Mouse (Mus musculus) frontal cortex, postnatal 10 days (tissue): ENCODE measurements around the gene Hoxc4.

Source experiments
- DNase-seq, 2 experiments: peaks; one replicate each; pipeline ENCODE4 v3.0.0; 2022; ENCODE audit warnings: low spot score in 2 of 2, mixed read lengths in 1 of 2

Hoxc4 gene

DNA sequence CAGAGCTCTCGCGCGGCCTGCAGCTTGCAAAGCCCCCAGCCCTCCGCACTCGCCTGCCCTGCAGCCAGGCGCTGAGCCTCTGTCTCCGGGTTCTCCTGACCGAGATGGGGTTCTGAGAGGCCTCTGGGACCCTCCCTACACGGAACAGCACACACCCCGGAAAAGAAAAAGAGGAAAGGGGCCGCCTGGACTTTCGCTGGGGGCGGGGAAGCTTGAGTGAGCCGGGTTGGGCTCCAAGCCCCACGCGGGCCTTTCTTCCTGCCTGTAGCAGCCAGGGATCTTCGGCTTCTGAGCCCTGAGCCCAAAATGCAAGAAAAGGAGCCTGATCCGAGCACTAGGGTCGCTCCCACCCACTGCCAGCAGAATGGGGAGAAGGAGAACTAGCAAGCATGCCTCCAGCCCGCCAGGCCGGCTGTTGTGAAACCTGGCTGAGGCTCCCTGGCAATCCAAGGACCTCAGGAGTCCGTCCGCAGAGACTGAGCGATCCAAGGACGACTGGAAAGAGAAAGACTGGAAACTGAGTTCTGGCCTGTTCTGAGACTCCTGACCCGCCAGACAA, 6.7 kb upstream of the Hoxc4 start:
- DNase-seq, result no peak

DNA sequence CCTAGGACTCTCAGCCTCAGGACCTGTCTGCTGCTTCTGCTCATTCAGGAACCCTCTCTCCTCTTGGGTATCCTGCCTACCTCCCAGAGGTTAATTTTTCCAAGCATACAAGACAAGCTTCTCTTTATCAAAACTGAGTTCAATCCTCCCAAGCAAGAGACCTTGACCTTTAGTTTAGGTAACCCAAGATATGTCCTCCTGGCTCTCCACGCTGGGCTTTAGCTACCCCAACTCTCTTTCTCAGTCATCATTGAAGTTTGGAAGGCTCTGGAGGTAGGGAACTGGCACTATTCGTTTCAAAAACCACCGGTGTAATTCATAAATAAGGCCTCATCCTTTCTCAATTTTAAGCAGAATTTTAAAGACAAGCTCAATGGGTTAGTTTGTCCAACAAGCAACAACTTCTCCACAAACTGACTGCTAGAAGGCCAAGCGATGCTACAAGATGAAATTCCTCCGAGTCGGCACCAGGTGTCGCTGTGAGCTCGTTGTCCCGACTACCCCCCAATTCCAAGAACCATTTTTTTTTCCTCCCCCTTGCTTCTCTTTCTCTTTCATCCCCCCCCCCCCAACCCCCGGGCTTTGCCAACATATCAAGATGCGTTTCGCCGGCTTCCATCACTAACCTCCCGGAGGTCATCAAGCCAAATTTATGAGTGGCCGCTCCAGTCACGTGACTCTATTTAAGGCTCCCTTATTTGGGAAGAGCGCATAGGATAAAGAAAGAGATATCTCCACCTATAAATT, 5.3 kb upstream of the Hoxc4 start:
- no peak for DNase-seq

DNA sequence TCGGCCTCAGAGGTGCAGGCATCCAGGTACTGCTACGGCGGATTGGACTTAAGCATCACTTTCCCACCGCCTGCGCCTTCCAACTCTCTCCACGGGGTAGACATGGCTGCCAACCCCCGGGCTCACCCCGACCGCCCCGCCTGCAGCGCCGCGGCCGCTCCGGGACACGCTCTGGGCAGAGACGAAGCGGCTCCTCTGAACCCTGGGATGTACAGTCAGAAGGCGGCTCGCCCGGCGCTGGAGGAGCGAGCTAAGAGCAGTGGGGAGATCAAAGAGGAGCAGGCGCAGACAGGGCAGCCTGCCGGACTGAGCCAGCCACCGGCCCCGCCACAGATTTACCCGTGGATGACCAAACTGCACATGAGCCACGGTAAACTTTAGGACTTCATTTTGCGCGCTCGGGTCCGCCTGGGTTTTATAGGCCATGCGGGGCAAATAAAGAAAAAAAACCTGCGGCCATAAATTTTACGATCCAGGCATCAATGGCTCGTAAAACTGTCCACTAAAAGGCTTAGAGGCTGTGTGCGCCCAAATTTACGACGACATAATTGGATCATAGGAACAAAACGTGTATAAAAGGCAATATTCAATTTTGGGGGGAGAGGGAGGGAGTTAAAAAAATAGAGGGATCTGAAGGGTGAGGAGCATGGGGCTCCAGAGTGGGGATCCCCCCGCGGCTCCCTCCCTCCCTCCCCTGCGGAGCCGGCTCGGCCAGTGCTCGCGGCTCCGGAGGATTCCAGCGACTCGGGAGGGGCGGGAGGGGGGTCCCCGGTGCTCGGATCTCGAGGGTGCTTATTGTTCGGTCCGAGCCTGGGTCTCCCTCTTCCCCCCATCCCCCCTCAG, 4.3 kb upstream of the Hoxc4 start:
- no peak for DNase-seq

DNA sequence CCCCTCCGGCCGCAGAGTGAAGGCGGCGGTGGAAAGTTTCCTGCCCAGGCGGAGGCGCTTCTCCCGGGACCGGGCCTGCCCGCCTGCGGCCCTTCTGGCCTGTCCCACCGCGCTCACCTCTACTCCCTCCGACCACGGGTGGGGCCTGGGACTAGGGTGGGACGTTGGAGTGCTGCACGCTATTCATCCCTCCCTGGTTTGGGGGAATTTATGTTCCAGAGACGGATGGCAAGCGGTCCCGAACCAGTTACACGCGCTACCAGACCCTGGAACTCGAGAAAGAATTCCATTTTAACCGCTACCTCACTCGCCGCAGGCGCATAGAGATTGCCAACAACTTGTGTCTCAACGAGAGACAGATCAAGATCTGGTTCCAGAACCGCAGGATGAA, 3.7 kb upstream of the Hoxc4 start:
- no peak for DNase-seq

- no peak for DNase-seq
Measured at GRCm38 (mm10) chr15:103015406-103016166, 3.1 kb upstream of the Hoxc4 start.

- no peak for DNase-seq
Measured at GRCm38 (mm10) chr15:103020899-103021418, 2.2 kb downstream of the Hoxc4 start.

DNA sequence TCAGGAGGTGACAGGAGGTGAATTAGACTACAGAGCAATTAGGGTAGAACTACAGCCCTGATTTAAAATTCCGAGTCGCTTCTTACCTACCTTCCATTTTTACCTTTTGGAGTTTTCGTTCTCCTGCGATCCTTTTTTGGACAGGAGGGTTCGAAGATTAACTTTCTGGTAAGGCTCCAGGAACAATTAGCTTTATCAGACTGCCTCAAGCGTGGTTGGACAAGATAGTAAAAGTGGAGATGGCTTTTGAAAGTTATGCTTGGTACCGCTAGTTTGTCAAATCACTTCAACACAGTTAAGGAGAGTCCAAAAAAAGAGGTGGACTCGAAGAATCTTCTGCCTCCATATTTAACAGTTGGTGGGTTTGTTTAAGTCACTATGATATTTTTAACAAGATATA, 2.8 kb downstream of the Hoxc4 start:
- no peak for DNase-seq

GRCm38 (mm10) chr15:103024131-103024530, 5.4 kb downstream of the Hoxc4 start:
- no peak for DNase-seq

DNA sequence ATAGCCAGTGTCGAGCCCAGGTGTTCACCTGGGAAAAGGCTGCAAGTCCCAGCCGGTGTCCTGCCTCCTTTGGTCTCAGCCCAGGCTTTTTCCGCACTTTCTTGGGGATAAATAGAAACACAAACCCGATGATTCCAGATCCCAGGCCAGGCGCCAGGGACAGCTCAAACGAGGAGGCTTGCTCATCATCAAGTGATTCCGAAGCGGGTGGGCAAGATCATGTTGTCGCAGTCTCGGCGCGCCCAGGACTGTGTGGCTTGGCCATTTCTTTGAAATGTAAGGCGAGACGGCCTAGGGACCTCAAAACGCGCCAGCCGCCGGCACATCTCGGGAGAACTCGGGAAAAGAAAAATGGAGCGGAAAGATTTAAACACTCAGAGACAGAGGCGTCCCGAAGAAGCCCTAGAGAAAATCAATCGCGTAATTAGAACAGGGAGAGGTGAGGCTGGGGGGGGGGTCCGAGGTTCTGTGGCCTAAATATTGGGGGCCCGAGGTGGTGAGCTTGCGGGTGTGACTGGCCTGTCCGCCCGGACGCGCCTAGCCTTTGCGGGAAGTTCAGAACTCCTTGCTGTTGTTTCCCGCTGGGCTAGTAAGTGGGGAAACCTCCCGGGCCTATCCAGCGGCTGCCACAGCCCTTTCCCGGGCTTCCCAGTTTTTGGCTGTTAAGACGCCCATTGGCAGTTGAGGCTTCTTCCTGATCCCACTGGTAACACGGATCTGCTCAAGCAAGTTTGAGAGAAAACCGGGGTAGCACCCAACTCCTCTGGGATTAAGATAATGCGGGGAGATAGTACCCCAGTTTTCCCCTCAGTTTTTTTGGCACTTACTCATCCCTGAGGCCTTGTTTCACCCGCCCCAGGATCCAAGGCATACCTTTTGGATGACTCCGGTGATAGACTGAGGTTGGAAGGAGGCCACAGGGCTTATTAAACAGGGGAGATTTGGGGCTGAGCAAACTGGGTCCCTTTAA, 8.8 kb downstream of the Hoxc4 start:
- DNase-seq, result no peak

DNA sequence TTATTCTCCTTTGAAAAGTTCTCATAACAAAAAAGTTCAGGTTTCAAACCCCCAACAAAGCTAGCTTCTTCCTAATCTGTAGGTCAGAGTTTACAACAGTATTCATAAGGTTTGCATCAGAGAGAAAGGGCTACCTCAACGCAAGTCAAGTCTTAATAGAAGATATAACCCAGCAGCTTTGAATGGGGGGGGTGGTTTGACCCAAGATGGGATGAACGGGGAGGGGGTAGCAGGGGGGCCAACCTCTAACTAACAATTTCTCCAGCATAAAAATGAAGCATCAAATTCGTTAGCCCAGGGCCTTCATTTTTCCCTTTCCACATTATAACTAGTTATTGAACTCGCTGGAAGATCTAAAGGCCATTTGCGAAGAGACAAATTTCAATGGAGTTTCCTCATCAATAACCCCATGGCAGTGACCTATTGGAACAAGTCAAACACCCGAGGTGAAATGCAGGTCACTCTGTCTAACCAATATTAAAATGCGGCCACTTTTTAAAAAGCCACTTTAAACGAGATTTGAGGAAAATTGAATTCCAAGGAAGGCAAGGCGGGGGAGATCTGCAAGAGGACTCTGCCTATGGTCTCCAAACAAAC, 10.3 kb downstream of the Hoxc4 start:
- no peak for DNase-seq

DNA sequence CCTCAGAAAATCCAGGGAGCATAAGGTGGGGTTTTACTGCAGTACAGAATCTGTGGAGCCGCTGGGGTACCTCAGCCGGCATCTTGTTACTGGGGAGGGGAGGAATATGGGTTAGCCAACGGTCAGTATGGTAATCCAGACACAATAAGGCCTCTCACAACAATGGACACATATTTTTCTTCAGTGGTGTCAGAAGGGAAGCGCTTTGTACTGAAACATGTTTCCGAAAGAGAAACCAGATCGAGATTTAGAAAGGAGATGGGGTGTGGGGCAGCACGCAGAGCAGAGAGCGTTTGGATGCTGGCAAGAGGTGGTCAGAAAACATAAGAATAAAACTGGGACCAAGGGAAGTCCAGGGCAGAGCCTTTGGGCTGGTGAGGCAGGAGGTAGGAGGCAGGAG, 11.4 kb downstream of the Hoxc4 start:
- no peak for DNase-seq

GRCm38 (mm10) chr15:103032167-103032566, 13.4 kb downstream of the Hoxc4 start:
- DNase-seq, result no peak

DNA sequence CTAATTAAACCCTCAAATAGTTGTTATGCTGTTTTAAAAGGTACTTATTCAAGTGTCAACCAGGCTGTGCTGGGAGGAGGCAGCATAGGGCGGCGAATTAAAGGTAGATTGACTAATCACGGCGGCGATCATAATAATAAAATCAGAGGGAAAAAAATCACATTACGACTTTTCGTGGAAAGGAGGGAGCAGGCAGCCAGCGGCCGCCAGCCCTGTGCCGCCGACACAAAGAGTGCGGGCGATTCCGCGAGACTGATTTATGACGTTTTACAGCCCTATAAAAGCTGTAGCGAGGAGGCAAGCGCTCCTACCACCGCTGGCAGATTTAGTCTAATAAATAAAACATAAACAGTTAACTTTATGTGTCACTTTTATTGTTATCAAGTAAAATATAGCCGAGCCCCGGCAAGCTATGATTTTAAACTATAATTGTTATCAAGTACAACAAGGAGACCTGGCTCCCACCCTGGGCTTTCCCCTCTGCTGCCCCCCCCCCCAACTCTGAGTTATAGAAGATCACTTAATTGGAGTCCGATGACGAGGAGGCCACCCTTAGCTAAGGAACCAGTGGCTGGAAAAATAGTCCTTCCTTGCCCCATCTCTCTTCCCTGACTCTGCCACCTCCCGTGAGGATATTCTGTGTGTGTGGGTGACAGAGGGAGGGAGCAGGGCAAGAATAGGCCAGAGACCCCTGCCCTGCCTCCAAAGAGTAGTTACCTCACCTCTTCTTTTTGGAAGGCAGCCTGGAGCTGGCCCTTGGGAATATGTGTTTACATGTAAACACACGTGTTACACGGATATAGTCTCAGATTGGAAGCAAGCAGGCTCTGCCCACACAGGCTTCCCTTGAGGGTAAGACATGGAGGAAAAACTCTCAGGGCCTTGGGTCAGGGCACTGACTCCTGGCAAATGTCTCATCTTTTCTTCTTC, 14.2 kb downstream of the Hoxc4 start:
- no peak for DNase-seq

DNA sequence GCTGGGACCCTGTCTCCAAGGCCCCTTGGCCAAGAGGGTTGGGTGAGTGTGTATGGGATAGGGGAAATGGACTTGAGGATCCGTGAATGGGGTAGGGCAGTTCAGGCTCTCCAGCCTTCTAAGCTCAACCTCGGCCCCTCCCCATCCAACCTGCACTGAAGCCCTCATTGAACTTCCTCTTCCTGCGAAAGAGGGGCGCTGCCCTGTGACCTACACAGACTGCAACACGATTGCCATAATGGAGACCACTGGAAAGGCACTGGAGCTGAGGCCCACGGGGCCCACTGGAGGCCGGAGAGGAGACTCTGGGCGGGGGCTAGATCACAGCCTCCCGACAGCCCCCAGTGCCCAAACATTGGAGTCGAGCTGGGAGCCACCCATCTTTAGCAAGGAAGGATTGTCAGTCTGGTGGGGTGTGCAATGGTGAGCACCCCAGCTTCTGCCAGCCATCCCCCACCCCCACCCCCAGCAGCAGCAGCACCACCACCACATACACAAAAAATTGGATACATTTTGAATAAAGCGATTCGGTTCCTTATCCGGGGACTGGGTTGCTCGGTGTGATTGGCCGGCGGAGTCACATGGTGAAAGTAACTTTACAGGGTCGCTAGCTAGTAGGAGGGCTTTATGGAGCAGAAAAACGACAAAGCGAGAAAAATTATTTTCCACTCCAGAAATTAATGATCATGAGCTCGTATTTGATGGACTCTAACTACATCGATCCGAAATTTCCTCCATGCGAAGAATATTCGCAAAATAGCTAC, 15.5 kb downstream of the Hoxc4 start:
- DNase-seq, result no peak

DNA sequence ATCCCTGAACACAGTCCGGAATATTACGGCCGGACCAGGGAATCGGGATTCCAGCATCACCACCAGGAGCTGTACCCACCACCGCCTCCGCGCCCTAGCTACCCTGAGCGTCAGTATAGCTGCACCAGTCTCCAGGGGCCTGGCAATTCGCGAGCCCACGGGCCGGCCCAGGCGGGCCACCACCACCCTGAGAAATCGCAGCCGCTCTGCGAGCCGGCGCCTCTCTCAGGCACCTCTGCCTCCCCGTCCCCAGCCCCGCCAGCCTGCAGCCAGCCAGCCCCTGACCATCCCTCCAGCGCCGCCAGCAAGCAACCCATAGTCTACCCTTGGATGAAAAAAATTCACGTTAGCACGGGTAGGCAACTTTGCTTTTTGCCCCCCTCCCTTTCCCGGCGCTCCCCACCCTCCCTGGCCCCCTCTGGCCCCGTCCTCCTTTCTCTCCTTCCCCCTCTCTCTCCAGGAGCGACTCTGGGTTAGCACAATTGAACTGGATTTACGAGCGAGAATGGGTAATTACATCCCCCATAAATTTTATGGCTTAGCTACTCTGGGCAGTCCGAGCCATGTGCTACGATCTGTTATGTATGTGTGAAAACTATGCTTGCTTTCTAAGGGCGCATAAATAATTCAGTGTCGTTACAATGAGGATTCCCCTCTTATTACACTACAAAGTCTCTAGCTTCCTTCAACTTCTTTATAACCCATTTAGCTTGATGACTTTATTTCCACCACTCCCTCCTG, 16.2 kb downstream of the Hoxc4 start:
- DNase-seq, result no peak

DNA sequence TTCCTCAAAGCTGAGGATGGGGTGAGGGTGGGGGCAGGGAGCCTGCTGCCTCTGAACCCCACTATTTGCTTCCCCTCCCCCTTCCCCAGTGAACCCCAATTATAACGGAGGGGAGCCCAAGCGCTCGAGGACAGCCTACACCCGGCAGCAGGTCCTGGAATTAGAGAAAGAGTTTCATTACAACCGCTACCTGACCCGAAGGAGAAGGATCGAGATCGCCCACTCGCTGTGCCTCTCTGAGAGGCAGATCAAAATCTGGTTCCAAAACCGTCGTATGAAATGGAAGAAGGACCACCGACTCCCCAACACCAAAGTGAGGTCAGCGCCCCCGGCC, 16.8 kb downstream of the Hoxc4 start:
- no peak for DNase-seq

- DNase-seq, result no peak
Measured at GRCm38 (mm10) chr15:103037579-103037978, 18.8 kb downstream of the Hoxc4 start.
